ENCODE assay signal across 25 mouse cellular contexts in the genomic region with DNA sequence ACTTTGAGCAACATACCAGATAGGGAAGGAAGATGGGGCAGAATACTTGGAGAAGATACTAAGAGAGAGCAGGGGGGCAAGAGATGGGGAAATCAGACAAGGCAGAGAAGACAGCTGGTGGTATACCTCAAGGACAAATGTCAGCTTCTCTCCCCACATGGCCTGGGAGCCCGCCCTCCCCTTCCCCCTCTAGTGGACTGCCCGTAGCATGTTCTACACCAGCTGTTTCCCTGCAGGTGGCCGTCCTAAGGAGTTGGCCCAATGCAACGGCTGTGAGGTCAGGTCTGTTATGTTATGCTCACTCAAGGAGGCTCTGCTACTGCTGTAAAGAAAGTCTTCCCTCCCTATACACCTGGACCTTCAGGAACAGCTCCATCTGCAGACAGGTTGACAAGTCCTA. TPM values are rescaled to one million over a fixed set of nuclear protein-coding genes. Genes with fewer than 3 reads are reported as not detected.
DNase-seq lines count a peak whose midpoint lies in the region; ATAC-seq and TF ChIP-seq lines count a peak whose summit lies in the region.
"Had no signal": no experiment of that assay in that cellular context is flagged by ENCODE, and none has a peak within 500 bp of the region (broad histone marks: within the 10 kb centered on the region; RNA-seq: fewer than 3 reads in every experiment).

No protein-coding gene starts in this region.

- no peaks in the 10 kb centered on the region for H3K27me3 ChIP-seq in cerebellum, adult 2 months (ENCODE audit: control insufficient read depth, insufficient read depth, low read length)
- H3K27me3 ChIP-seq in kidney, postnatal 0 days (ENCODE audit: insufficient read depth, low read length) = no peaks in the 10 kb centered on the region
- H3K27me3 ChIP-seq in kidney, embryonic 15.5 days = no peaks in the 10 kb centered on the region
- no peaks in the 10 kb centered on the region for H3K27me3 ChIP-seq in midbrain, embryonic 13.5 days
- no peaks in the 10 kb centered on the region for H3K27me3 ChIP-seq in midbrain, embryonic 14.5 days (ENCODE audit: control insufficient read depth, insufficient read depth, low read length)
- H3K27me3 ChIP-seq in forebrain, embryonic 10.5 days (ENCODE audit: poor library complexity, severe bottlenecking) = no peaks in the 10 kb centered on the region
- H3K27me3 ChIP-seq: embryonic facial prominence, embryonic 13.5 days; forebrain, embryonic 13.5 days; hindbrain, embryonic 15.5 days; intestine, embryonic 15.5 days; megakaryocyte, embryonic 14.5 days; neural tube, embryonic 15.5 days had no signal

- no peak overlapping the region for H3K4me3 ChIP-seq in cerebellum, adult 2 months (replicated peaks; ENCODE audit: insufficient read depth, low read depth, low read length)
- no peak overlapping the region for H3K4me3 ChIP-seq in kidney, postnatal 0 days (replicated peaks; ENCODE audit: low read depth, low read length)
- no peak overlapping the region for H3K4me3 ChIP-seq in kidney, embryonic 15.5 days (replicated peaks)
- H3K4me3 ChIP-seq in midbrain, embryonic 13.5 days (replicated peaks) = no peak overlapping the region
- no peak overlapping the region for H3K4me3 ChIP-seq in midbrain, embryonic 14.5 days (replicated peaks; ENCODE audit: low read depth, low read length)
- H3K4me3 ChIP-seq in forebrain, embryonic 10.5 days = no peak overlapping the region
- H3K4me3 ChIP-seq: embryonic facial prominence, embryonic 13.5 days; erythroblast, embryonic 14.5 days; forebrain, embryonic 13.5 days; heart, adult 2 months; hindbrain, embryonic 15.5 days; intestine, embryonic 15.5 days; megakaryocyte, embryonic 14.5 days; neural tube, embryonic 15.5 days had no signal

- H3K4me2 ChIP-seq in kidney, postnatal 0 days (ENCODE audit: low read length) = no peak overlapping the region
- no peak overlapping the region for H3K4me2 ChIP-seq in kidney, embryonic 15.5 days
- H3K4me2 ChIP-seq in midbrain, embryonic 13.5 days (replicated peaks) = no peak overlapping the region
- H3K4me2 ChIP-seq in midbrain, embryonic 14.5 days (ENCODE audit: low read length) = no peak overlapping the region
- H3K4me2 ChIP-seq: embryonic facial prominence, embryonic 13.5 days; forebrain, embryonic 13.5 days; hindbrain, embryonic 15.5 days; intestine, embryonic 15.5 days; neural tube, embryonic 15.5 days had no signal

- WGBS in cerebellum, adult 2 months = 15% methylated on average over 4 of the region's 4 CpGs
- 45% methylated on average over 4 of the region's 4 CpGs for whole genome bisulfite sequencing in kidney, postnatal 0 days
- 33% methylated on average over 4 of the region's 4 CpGs for WGBS in kidney, embryonic 15.5 days
- 54% methylated on average over 4 of the region's 4 CpGs for WGBS in midbrain, embryonic 13.5 days
- 38% methylated on average over 4 of the region's 4 CpGs for WGBS in midbrain, embryonic 14.5 days
- 62% methylated on average over 4 of the region's 4 CpGs for WGBS in forebrain, embryonic 10.5 days

- peaks cover 25% of the 10 kb centered on the region for H3K4me1 ChIP-seq in cerebellum, adult 2 months (ENCODE audit: control insufficient read depth, insufficient read depth, low read length)
- no peaks in the 10 kb centered on the region for H3K4me1 ChIP-seq in kidney, postnatal 0 days (replicated peaks; ENCODE audit: insufficient read depth, low read length)
- peaks cover 8% of the 10 kb centered on the region for H3K4me1 ChIP-seq in kidney, embryonic 15.5 days
- H3K4me1 ChIP-seq in midbrain, embryonic 13.5 days (replicated peaks) = no peaks in the 10 kb centered on the region
- no peaks in the 10 kb centered on the region for H3K4me1 ChIP-seq in midbrain, embryonic 14.5 days (ENCODE audit: control insufficient read depth, insufficient read depth, low read length)
- H3K4me1 ChIP-seq in forebrain, embryonic 10.5 days = no peaks in the 10 kb centered on the region
- H3K4me1 ChIP-seq: forebrain, embryonic 13.5 days; hindbrain, embryonic 15.5 days; intestine, embryonic 15.5 days had no signal

- no peak overlapping the region for H3K27ac ChIP-seq in cerebellum, adult 2 months (ENCODE audit: insufficient read depth, low read length)
- H3K27ac ChIP-seq in kidney, postnatal 0 days = no peak overlapping the region
- H3K27ac ChIP-seq in kidney, embryonic 15.5 days = no peak overlapping the region
- no peak overlapping the region for H3K27ac ChIP-seq in midbrain, embryonic 13.5 days
- H3K27ac ChIP-seq in midbrain, embryonic 14.5 days (replicated peaks; ENCODE audit: low read depth, low read length) = no peak overlapping the region
- no peak overlapping the region for H3K27ac ChIP-seq in forebrain, embryonic 10.5 days
- H3K27ac ChIP-seq: embryonic facial prominence, embryonic 13.5 days; forebrain, embryonic 13.5 days; heart, adult 2 months; hindbrain, embryonic 15.5 days; intestine, embryonic 15.5 days; neural tube, embryonic 15.5 days had no signal

- 0 out of 2 replicates have a peak, but pooled peaks cover 4% of the 10 kb centered on the region for H3K36me3 ChIP-seq in kidney, postnatal 0 days (ENCODE audit: insufficient read depth, low read length)
- peaks cover 37% of the 10 kb centered on the region for H3K36me3 ChIP-seq in kidney, embryonic 15.5 days
- H3K36me3 ChIP-seq in midbrain, embryonic 13.5 days = peaks cover 53% of the 10 kb centered on the region
- H3K36me3 ChIP-seq in midbrain, embryonic 14.5 days (ENCODE audit: control insufficient read depth, insufficient read depth, low read length) = peaks cover 35% of the 10 kb centered on the region
- peaks cover 20% of the 10 kb centered on the region for H3K36me3 ChIP-seq in forebrain, embryonic 10.5 days (replicated peaks)

- no peak for ATAC-seq in kidney, postnatal 0 days (replicated peaks; ENCODE audit: low FRiP score, low read depth)
- no peak for ATAC-seq in kidney, embryonic 15.5 days (replicated peaks; ENCODE audit: low FRiP score)
- ATAC-seq in midbrain, embryonic 13.5 days = no peak
- no peak for ATAC-seq in midbrain, embryonic 14.5 days (ENCODE audit: low FRiP score, low TSS enrichment)
- ATAC-seq: forebrain, embryonic 13.5 days; intestine, embryonic 15.5 days; midbrain, embryonic 16.5 days had no signal

- H3K9ac ChIP-seq in kidney, postnatal 0 days (ENCODE audit: low read depth, low read length) = no peak overlapping the region
- no peak overlapping the region for H3K9ac ChIP-seq in kidney, embryonic 15.5 days
- H3K9ac ChIP-seq in midbrain, embryonic 13.5 days (replicated peaks) = 0 out of 2 replicates have a peak overlapping the region, but pooled peaks have one; percentile 17
- H3K9ac ChIP-seq in midbrain, embryonic 14.5 days (replicated peaks; ENCODE audit: low read length) = no peak overlapping the region
- H3K9ac ChIP-seq: embryonic facial prominence, embryonic 13.5 days; forebrain, embryonic 13.5 days; hindbrain, embryonic 15.5 days; intestine, embryonic 15.5 days; neural tube, embryonic 15.5 days had no signal

- H3K9me3 ChIP-seq in kidney, postnatal 0 days (replicated peaks; ENCODE audit: low read length) = no peaks in the 10 kb centered on the region
- H3K9me3 ChIP-seq in kidney, embryonic 15.5 days (replicated peaks) = no peaks in the 10 kb centered on the region
- H3K9me3 ChIP-seq in midbrain, embryonic 13.5 days = no peaks in the 10 kb centered on the region
- H3K9me3 ChIP-seq in midbrain, embryonic 14.5 days (ENCODE audit: control insufficient read depth, low read length) = no peaks in the 10 kb centered on the region
- H3K9me3 ChIP-seq in forebrain, embryonic 10.5 days = no peaks in the 10 kb centered on the region
- H3K9me3 ChIP-seq: embryonic facial prominence, embryonic 13.5 days; forebrain, embryonic 13.5 days; hindbrain, embryonic 15.5 days; intestine, embryonic 15.5 days; megakaryocyte, embryonic 14.5 days; neural tube, embryonic 15.5 days had no signal

- peak; percentile 6; the same call in 1 of the 2 replicates for TF ChIP-seq CTCF in cerebellum, adult 2 months (IDR thresholded peaks at IDR 0.05; ENCODE audit: borderline replicate concordance, insufficient read depth, low read depth, low read length)
- peak; percentile 15; the same call in 1 of the 2 replicates for TF ChIP-seq CTCF in kidney, postnatal 0 days (IDR thresholded peaks at IDR 0.05; ENCODE audit: low read depth)

- TF ChIP-seq POLR2A in cerebellum, adult 2 months (IDR thresholded peaks at IDR 0.05; ENCODE audit: borderline replicate concordance, insufficient read depth, low read length) = no peak

- peak in 1 of 2 experiments; percentile 40 for DNase-seq in cerebellum, adult 2 months
- DNase-seq in cerebellum, adult 11 months = no peak
- DNase-seq in kidney, postnatal 0 days (ENCODE audit: low spot score) = no peak
- DNase-seq in midbrain, embryonic 14.5 days = no peak
- DNase-seq in forebrain, embryonic 10.5 days (ENCODE audit: extremely low spot score, low spot score) = no peak
- DNase-seq: adrenal gland, postnatal 36 days; gastrocnemius, postnatal 36 days; heart, adult 2 months; heart, postnatal 4 days; kidney, adult 9 months; kidney, postnatal 36 days; lung, adult 2 months; lung, postnatal 36 days; thymus, adult 18-20 months; thymus, postnatal 4 days had no signal

RNA-seq across cellular contexts. Expression of gene Chid1, which starts 16.6 kb away (rescaled TPM):
- polyA plus RNA-seq in cerebellum, adult 2 months (2012; rRNA removed) = 35.8 and 37.9 TPM in 2 replicates
- polyA plus RNA-seq in kidney, postnatal 0 days (2015; fragmentation: Nextera tagmentation; extraction: Ambion mirVana) = 30.0 and 33.7 TPM in 2 replicates
- polyA plus RNA-seq in kidney, embryonic 15.5 days (2015; fragmentation: Nextera tagmentation; extraction: Ambion mirVana) = 39.7 and 45.0 TPM in 2 replicates
- 31.7 and 35.5 TPM in 2 replicates for polyA plus RNA-seq in midbrain, embryonic 13.5 days (2015; fragmentation: Nextera tagmentation; extraction: Ambion mirVana)
- polyA plus RNA-seq in midbrain, embryonic 14.5 days (2014; fragmentation: Nextera tagmentation; extraction: Ambion mirVana) = 37.9 and 40.2 TPM in 2 replicates
- polyA plus RNA-seq in forebrain, embryonic 10.5 days (2016; fragmentation: Nextera tagmentation; extraction: Ambion mirVana) = 24.8 and 25.4 TPM in 2 replicates

RNA-seq across cellular contexts. Expression of gene Ap2a2, which starts 39.0 kb away (rescaled TPM):
- polyA plus RNA-seq in cerebellum, adult 2 months (2012; rRNA removed) = 94.8 and 96.7 TPM in 2 replicates
- polyA plus RNA-seq in kidney, postnatal 0 days (2015; fragmentation: Nextera tagmentation; extraction: Ambion mirVana) = 56.0 and 64.8 TPM in 2 replicates
- polyA plus RNA-seq in kidney, embryonic 15.5 days (2015; fragmentation: Nextera tagmentation; extraction: Ambion mirVana) = 77.9 and 87.8 TPM in 2 replicates
- polyA plus RNA-seq in midbrain, embryonic 13.5 days (2015; fragmentation: Nextera tagmentation; extraction: Ambion mirVana) = 103 and 107 TPM in 2 replicates
- polyA plus RNA-seq in midbrain, embryonic 14.5 days (2014; fragmentation: Nextera tagmentation; extraction: Ambion mirVana) = 95.4 and 103 TPM in 2 replicates
- polyA plus RNA-seq in forebrain, embryonic 10.5 days (2016; fragmentation: Nextera tagmentation; extraction: Ambion mirVana) = 104 and 105 TPM in 2 replicates

RNA-seq across cellular contexts. Expression of gene Tspan4, which starts 48.0 kb away (rescaled TPM):
- polyA plus RNA-seq in cerebellum, adult 2 months (2012; rRNA removed) = 140 and 162 TPM in 2 replicates
- 109 and 115 TPM in 2 replicates for polyA plus RNA-seq in kidney, postnatal 0 days (2015; fragmentation: Nextera tagmentation; extraction: Ambion mirVana)
- polyA plus RNA-seq in kidney, embryonic 15.5 days (2015; fragmentation: Nextera tagmentation; extraction: Ambion mirVana) = 91.6 and 93.4 TPM in 2 replicates
- 22.5 and 23.6 TPM in 2 replicates for polyA plus RNA-seq in midbrain, embryonic 13.5 days (2015; fragmentation: Nextera tagmentation; extraction: Ambion mirVana)
- 35.2 and 36.4 TPM in 2 replicates for polyA plus RNA-seq in midbrain, embryonic 14.5 days (2014; fragmentation: Nextera tagmentation; extraction: Ambion mirVana)
- 31.4 and 37.9 TPM in 2 replicates for polyA plus RNA-seq in forebrain, embryonic 10.5 days (2016; fragmentation: Nextera tagmentation; extraction: Ambion mirVana)

RNA-seq across cellular contexts. Expression of gene Polr2l, which starts 48.1 kb away (rescaled TPM):
- 58.9 and 62.3 TPM in 2 replicates for polyA plus RNA-seq in cerebellum, adult 2 months (2012; rRNA removed)
- polyA plus RNA-seq in kidney, postnatal 0 days (2015; fragmentation: Nextera tagmentation; extraction: Ambion mirVana) = 68.5 and 72.2 TPM in 2 replicates
- polyA plus RNA-seq in kidney, embryonic 15.5 days (2015; fragmentation: Nextera tagmentation; extraction: Ambion mirVana) = 78.7 and 81.5 TPM in 2 replicates
- polyA plus RNA-seq in midbrain, embryonic 13.5 days (2015; fragmentation: Nextera tagmentation; extraction: Ambion mirVana) = 88.2 and 91.1 TPM in 2 replicates
- polyA plus RNA-seq in midbrain, embryonic 14.5 days (2014; fragmentation: Nextera tagmentation; extraction: Ambion mirVana) = 75.1 and 93.3 TPM in 2 replicates
- polyA plus RNA-seq in forebrain, embryonic 10.5 days (2016; fragmentation: Nextera tagmentation; extraction: Ambion mirVana) = 87.0 and 95.7 TPM in 2 replicates

RNA-seq across cellular contexts. Expression of gene Cd151, which starts 55.8 kb away (rescaled TPM):
- 68.7 and 73.9 TPM in 2 replicates for polyA plus RNA-seq in cerebellum, adult 2 months (2012; rRNA removed)
- polyA plus RNA-seq in kidney, postnatal 0 days (2015; fragmentation: Nextera tagmentation; extraction: Ambion mirVana) = 36.1 and 37.2 TPM in 2 replicates
- 30.9 and 34.8 TPM in 2 replicates for polyA plus RNA-seq in kidney, embryonic 15.5 days (2015; fragmentation: Nextera tagmentation; extraction: Ambion mirVana)
- polyA plus RNA-seq in midbrain, embryonic 13.5 days (2015; fragmentation: Nextera tagmentation; extraction: Ambion mirVana) = 15.4 and 19.9 TPM in 2 replicates
- 43.8 and 44.1 TPM in 2 replicates for polyA plus RNA-seq in midbrain, embryonic 14.5 days (2014; fragmentation: Nextera tagmentation; extraction: Ambion mirVana)
- 15.2 and 17.7 TPM in 2 replicates for polyA plus RNA-seq in forebrain, embryonic 10.5 days (2016; fragmentation: Nextera tagmentation; extraction: Ambion mirVana)
